Mouse (Mus musculus) embryonic fibroblast, embryonic 13.5 days (primary cell): ENCODE results near the gene Gatb. TPM values are rescaled to one million over a fixed set of nuclear protein-coding genes. Genes with fewer than 3 reads are reported as not detected.
A peak's percentile ranks its signal among the peaks of the same experiment; 100 is the strongest.

Source experiments
- H3K27ac ChIP-seq: 2 replicates; pipeline ENCODE4 v1.5.1; 2012; ENCODE audit warnings: low read length, control low read depth, inconsistent platforms; ENCODE audit not compliant: insufficient read depth
- H3K4me1 ChIP-seq: 2 replicates; pipeline ENCODE4 v1.6.1; 2011; ENCODE audit warnings: low read length; ENCODE audit not compliant: control insufficient read depth, insufficient read depth
- H3K4me3 ChIP-seq: 2 replicates; pipeline ENCODE4 v1.5.1; 2011; ENCODE audit warnings: mild to moderate bottlenecking, control low read depth, low read length; ENCODE audit not compliant: insufficient read depth
- CTCF ChIP-seq: IDR thresholded peaks from 2 replicates; pipeline ENCODE4 v1.5.1; 2011; ENCODE audit warnings: mild to moderate bottlenecking, control low read depth, low read length, moderate library complexity, borderline replicate concordance; ENCODE audit not compliant: insufficient read depth
- POLR2A ChIP-seq: IDR thresholded peaks from 2 replicates; pipeline ENCODE4 v1.6.1; 2011; ENCODE audit warnings: low read depth, mild to moderate bottlenecking, control low read depth, low read length, moderate library complexity
- polyA plus RNA-seq: library from polyadenylated mRNA; stranded (reverse); fragments of >200 nt; gene quantifications from 2 replicates; pipeline ENCODE4 v1.2.4, GENCODE M21; 2011; ENCODE audit warnings: low read depth; ENCODE audit not compliant: missing spikeins, insufficient read length

The Gatb gene
- 7.8 and 10.8 TPM in 2 replicates for polyA plus RNA-seq

DNA sequence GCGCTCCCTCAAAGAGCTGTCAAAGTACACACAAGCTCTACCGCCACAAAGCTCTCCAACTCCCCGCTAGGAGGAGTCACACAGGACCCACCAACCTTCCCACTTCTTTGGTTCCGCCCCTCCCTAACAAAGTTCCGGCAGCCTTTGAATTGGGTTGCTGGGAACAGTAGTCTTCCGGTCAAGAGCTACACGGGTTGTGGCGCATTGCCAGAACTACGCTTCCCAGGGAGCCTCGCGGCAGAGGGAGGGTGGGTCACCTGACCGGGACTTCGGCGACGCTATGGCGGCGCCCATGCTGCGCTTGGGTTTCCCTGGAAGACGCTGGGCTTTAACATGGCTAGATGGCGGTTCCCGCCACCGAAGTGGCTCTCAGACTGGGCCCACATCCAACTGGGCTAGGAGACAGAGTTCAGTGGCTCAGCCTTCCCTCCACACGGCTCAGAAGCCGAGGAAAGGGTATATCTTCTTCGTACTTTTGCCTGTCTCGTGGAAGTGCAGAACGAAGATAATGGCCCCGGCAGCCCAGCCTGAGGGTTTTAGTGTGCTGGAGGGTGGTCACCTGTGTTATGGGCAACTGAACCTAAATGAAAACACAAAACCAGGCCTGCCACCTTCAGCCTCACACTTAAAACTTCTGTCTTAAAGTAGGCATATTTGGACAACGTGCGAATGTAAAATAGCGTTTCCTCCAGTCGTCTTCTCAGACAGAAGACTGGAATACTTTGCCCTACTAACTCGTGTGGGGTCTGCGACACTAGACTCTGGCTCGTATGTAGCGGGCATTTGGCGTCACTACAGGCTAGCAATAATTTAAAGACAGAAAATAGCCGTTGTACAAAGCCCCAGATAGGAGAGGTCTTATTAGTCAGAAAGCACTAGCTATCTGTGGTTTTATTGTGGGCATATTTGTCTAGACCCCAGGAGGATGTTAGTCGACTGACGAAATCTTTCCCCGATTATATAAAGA, at the start of gene Gatb:
Gene Gatb (plus strand): TSS at position 256 of the 967 bp plus-strand sequence.
- peak; percentile 31; the same call in 1 of the 2 replicates for TF ChIP-seq CTCF
- peak; percentile 64 for TF ChIP-seq POLR2A

DNA sequence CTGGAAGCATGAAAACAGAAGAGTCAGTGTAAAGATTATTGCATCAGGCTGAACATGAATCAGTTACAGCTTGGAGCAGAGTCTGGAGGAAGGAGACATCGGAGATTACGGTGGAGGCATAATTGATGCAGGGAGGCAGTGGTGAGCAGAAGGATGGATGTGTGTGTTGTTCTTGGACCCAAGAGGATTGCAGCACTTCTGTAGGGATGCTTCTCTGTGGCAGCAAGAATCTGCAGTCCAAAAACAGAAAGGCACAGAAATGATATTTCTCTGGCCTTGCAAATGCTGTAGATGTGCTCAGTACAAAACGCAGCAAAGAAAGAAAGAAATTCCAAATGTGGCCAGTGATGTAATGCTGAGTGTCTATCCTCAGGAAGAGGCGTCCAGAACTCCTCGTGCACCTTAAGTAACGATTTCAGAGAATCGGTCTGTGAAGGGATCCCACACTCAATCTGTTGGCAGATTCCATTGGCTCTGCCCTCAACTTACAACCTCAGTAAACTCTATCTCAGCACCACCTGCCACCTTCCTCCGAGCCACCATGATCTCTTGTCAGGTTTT, 43.2 kb upstream of the Gatb start:
- Histone ChIP-seq H3K4me3 (no peak overlapping the region), H3K4me1 (peaks cover 11% of the 10 kb centered on the region), H3K27ac (peak overlapping the region; percentile 24)
- TF ChIP-seq CTCF (no peak), POLR2A (no peak)

More for the DNA sequence above, at the start of gene Gatb:
- Histone ChIP-seq H3K4me1 (no peaks in the 10 kb centered on the region), H3K4me3 (peak within 1 kb of the TSS; percentile 81), H3K27ac (peak within 1 kb of the TSS; percentile 19; the same call in 1 of the 2 replicates)

DNA sequence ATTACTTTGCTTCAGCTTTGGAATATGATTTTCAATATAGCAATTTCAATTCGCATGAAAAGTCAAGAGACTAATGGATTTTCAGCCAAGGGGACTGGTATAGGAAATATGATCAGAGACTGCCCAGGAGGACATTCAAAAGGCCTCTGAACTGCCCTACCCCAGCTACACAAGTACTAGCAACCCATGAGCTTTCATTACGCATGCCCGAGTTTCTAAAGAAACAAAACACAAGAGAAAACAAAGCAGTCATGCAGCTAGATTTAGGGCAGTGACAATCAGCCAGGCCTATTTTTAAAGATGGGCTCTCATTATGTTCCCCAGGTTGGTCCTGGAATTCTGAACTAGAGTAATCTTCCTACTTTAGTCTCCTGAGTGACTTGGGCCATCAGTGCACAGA, 41.5 kb upstream of the Gatb start:
- no peak overlapping the region for H3K27ac ChIP-seq
- TF ChIP-seq CTCF = no peak
- no peak for TF ChIP-seq POLR2A
- H3K4me3 ChIP-seq = no peak overlapping the region
- peaks cover 15% of the 10 kb centered on the region for H3K4me1 ChIP-seq

DNA sequence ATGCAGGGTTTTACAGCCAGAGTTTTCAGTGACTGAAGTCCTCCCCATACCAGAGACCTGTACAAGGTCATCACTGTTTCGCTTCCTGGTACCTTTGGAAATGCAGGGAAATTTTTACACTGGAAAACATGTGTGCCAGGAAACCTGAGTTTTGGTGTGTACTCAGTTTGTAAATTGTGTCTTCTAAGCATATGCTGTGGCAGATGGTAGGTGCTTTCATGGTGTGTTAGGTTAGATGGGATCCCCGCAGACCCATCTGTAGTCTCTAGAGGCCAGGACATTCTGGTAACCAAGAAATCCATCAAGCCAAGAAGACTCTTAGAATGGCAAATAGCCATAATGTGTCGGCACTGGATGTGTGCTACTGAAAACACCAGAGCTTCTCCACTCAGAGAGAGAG, 38.9 kb upstream of the Gatb start:
- peak overlapping the region; percentile 96 for H3K27ac ChIP-seq
- H3K4me3 ChIP-seq = no peak overlapping the region
- H3K4me1 ChIP-seq = peaks cover 15% of the 10 kb centered on the region
- TF ChIP-seq POLR2A (no peak), CTCF (no peak)

DNA sequence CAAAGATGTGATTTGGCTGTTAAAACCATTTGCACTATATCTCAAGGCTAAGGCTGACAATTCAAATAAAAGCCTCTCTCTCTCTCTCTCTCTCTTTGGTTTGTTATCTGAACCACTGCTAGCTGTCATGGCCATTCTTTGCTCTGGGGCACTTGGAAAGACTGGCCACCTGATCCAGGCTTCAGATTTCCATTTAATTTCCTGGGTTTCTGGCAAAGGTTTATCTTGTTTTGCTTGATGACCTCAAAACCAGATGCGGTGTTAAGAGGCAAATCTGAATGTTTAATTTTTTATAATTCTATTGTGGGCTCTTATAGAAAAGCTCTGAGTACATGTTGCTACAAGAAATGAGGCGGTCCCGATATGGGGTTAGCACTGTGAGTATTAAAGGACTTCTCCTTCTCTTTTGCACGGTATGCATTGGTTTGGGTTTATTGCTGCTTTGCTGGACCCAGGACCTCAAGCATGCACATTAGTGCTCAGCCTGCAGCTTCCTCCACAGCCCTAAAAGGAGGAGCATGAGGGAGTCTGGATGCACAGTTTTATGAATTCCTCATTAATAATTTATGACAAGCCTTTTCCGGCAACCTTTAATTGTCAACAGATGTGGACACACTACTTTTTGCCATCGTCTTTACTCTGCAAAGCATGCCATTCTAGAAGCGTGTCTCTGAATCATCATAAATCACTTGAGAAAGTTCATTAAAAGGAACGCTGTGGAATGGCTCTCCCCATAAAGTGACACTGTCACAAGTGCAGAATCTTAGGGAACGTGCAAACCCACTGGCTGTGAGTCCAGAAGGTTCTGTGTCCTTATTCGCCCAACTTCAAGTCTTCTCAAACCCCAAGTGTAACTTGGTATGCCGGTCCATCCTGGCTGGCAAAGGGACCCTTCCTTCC, 38.0 kb upstream of the Gatb start:
- TF ChIP-seq POLR2A = peak; percentile 22; the same call in 1 of the 2 replicates
- no peak for TF ChIP-seq CTCF
- Histone ChIP-seq H3K27ac (peak overlapping the region; percentile 96), H3K4me3 (no peak overlapping the region), H3K4me1 (peaks cover 15% of the 10 kb centered on the region)

DNA sequence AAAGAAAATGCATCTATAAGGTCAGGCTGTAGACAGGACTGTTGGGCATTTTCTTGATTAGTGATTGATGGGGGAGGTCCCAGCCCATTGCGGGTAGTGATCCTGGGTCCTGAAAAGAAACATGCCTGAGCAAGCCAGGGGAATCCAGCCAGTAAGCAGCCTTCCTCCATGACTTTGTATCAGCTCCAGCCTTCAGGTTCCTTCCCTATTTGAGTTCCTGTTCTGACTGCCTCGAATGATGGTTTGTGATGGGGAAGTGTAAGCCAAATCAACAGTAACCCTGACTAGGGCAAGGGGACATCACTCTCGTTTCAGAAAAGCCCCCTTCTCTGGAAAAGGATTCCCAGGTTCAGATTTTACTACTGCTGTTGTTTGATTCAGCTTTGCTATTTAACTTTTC, 31.2 kb upstream of the Gatb start:
- Histone ChIP-seq H3K4me1 (0 out of 2 replicates have a peak, but pooled peaks cover 2% of the 10 kb centered on the region), H3K27ac (no peak overlapping the region), H3K4me3 (no peak overlapping the region)
- no peak for TF ChIP-seq CTCF
- no peak for TF ChIP-seq POLR2A

DNA sequence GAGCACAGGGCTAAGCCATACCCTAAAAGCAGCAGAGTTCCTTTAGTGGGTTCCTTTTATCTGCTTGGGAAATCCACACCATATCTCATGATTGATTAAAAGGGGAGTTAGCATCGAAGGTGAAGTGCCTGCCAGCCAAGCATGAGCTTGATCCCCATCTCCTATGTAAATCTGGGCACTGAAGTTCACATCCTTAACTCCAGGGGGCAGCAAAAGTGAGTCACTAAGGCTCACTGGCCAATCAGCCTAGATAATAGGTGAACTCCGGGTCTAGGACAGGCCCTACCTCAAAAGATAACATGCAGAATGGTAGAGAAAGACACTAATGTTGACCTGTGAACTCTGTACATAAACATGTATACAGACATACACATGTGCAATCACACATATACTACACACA, 30.3 kb upstream of the Gatb start:
- no peak overlapping the region for H3K27ac ChIP-seq
- TF ChIP-seq CTCF (no peak), POLR2A (no peak)
- 0 out of 2 replicates have a peak, but pooled peaks cover 2% of the 10 kb centered on the region for H3K4me1 ChIP-seq
- H3K4me3 ChIP-seq = no peak overlapping the region

DNA sequence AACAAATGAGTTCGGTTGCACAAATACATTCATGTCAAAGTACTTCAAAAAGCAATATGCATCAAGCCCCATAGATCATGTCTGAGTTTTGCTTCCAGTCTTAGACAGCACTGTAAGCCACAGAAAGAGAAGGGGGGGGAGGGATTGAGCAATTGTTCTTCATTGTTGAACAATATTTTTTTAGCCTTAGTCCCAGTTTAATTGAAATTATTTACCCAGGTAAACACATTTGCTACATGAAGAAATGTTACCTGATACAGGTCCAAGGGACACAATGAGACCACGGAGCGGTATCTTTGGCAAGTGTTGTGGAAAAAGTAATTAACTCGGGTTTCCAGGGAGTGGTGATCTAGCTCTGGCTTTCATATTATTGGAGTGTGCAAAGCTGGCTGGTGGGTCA, 23.6 kb upstream of the Gatb start:
- Histone ChIP-seq H3K27ac (no peak overlapping the region), H3K4me3 (no peak overlapping the region), H3K4me1 (peaks cover 3% of the 10 kb centered on the region; the same call in 1 of the 2 replicates)
- no peak for TF ChIP-seq CTCF
- no peak for TF ChIP-seq POLR2A

DNA sequence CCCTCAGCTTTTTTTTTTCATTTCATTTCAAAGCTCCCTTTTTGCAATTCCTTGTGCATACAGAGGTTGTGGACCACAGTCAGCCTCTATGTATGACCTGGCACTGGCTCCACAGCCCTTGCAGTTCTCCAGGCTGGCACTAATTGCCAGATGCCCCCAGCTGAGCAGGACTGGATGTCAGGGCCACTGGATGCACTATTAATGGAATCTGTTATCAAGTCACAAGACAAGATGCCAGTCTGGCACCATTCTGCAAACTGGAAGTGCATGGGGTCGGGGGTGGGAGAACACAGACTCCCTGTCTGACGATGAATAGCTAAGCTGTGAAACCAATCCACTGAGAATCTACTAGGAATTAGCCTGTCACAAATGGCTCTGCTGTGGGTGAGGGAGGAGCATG, 22.6 kb upstream of the Gatb start:
- TF ChIP-seq CTCF (no peak), POLR2A (no peak)

DNA sequence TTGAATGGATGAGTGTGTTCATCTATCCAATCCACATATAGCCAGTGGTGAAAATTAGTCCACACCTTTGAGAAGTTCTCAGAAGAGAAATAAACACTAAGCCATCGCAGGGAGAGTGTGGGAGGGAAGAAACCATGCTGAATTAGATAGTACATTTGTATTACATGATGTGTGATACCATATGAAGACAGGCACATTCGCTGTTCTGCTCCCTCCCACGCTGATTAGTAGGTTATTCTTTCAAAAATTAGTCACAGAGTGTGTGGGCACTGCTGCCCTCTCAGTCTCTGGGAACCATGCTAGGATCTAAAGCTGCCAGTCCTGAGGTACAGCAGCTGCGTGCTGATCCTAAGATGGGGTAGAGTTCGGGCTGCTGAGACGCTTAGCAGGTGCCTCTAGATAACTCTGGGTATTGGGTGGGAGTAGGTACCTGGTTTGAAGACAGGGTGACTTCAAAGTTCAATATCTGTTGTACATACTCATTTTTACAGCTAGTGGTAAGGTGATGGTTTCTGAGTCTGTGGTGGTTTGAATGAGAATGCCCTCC, 20.1 kb upstream of the Gatb start:
- H3K4me3 ChIP-seq = no peak overlapping the region

More for the DNA sequence above, 22.6 kb upstream of the Gatb start:
- Histone ChIP-seq H3K27ac (no peak overlapping the region), H3K4me1 (peaks cover 3% of the 10 kb centered on the region; the same call in 1 of the 2 replicates), H3K4me3 (no peak overlapping the region)

More for the DNA sequence above, 20.1 kb upstream of the Gatb start:
- Histone ChIP-seq H3K4me1 (peaks cover 3% of the 10 kb centered on the region; the same call in 1 of the 2 replicates), H3K27ac (peak overlapping the region; percentile 19; the same call in 1 of the 2 replicates)
- no peak for TF ChIP-seq CTCF
- no peak for TF ChIP-seq POLR2A
